Mouse (Mus musculus) c-Kit-positive CD71-positive TER-119-negative erythroid progenitor cells, embryonic 14.5 days (primary cell): ENCODE results near the gene Kcnmb2.
A peak's percentile ranks its signal among the peaks of the same experiment; 100 is the strongest.

Source experiments
- DNase-seq: peaks from one replicate; pipeline ENCODE4 v3.0.0-alpha.2; 2013; ENCODE audit warnings: low read depth

The Kcnmb2 gene

DNA sequence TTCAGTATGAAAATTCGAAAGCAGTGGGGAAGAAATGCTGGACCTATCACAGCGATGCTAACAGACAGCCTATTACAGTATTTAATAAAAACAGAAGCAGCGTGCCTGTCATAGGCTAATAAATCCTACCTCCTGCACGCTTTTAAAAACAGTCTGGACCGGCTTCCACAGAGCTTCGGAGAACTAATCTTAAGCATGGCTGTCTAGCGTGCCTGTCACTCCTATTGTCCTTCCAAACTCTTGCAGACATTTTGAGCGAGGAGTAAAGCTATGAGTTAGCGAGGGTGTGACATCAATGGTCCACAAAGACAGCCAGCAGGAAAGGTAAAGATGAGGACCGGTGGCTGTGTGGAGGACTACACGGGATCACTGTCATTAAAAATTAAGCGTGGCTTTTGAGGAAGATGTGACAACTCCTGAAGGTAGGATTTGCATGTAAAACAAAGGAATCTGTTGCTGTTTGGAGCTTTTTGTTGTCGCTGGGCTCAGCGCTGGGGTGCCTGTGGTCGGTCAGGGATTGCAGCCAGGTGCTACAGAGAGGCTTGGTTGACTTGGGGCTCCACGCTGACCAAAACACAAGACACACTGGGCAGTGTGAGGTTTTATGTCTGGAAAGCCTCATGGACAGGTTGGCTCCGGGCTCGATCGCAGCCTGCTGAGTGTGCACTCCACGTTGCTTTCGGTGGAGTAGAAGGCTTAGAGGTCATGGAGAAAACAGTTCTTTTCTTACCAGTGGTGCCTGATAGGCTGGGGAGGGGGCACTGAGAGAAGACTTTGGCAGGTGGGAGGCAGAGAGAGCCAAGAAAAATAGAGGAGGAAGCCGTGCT lies at the start of gene Kcnmb2:
Gene Kcnmb2 (plus strand): TSS at position 4 of the 827 bp plus-strand sequence.
- DNase-seq: no peak

GRCm38 (mm10) chr3:31863522-31863921 lies 38.8 kb upstream of the Kcnmb2 start:
- DNase-seq: no peak

DNA sequence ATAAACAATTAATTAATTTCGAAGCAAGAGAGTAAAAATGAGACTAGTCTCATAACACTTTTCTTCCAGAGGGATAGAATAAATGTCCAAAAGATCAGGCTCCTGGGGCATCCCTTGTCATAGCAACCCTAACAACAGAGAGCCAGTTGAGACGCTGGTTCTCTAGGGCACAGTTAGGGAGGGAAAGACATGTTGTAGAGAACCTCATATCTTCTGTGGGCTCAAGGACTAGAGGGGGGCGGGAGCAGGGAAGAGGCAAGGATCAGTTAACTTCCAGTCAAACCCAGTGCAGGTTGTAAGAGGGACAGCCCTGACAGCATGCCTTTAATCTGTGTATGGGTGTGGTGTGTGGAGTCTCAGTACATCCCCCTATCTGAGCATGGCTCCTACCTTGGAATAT lies 38.2 kb upstream of the Kcnmb2 start:
- no peak for DNase-seq

- DNase-seq: no peak
These were observed 30.8 kb upstream of the Kcnmb2 start for GRCm38 (mm10) chr3:31871461-31871860.

- DNase-seq: no peak
These were observed 19.6 kb upstream of the Kcnmb2 start for GRCm38 (mm10) chr3:31882621-31883131.

- DNase-seq: no peak
These were observed 9.7 kb upstream of the Kcnmb2 start for GRCm38 (mm10) chr3:31892653-31893052.

- no peak for DNase-seq
These were observed 1.2 kb downstream of the Kcnmb2 start for GRCm38 (mm10) chr3:31903506-31903905.

- DNase-seq: no peak
These were observed 1.8 kb downstream of the Kcnmb2 start for GRCm38 (mm10) chr3:31904156-31904555.

DNA sequence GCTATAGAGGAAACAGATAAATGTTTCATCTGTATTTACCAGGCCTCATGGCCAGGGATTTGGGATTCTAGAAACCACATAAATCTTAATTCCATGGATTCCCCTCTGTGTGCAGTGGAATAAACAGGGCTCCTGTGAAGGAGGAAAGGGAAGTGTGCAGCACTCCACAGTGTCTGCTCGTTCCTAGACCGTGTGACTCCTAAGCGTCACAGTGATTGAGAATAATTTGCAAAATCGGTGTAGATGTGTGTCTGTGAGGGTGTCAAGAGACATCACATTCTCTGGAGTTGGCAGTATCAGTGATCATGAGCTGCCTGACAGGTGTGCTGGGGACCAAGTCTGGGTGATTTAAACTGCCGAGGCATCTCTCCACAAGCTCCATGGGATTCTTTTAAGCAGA lies 8.9 kb downstream of the Kcnmb2 start:
- no peak for DNase-seq

GRCm38 (mm10) chr3:31911690-31912089 lies 9.4 kb downstream of the Kcnmb2 start:
- DNase-seq: no peak

DNA sequence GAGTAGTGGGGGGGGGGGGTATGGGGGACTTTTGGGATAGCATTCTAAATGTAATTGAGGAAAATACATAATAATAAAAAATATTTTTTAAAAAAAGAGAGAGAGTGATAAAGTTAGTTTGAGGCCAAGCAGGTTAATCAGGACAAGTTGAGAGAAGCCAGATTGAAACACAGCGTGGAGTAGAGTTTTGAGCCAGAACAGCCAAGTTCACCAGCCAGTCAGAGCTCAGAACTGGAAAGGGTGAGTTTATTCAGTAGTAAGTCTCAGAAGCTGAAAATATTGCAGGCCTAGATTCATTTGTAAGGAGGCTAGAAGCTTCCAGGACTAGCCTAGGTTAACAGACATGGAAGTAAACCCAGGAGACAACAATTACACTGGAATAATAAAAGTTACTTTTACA lies 26.2 kb downstream of the Kcnmb2 start:
- DNase-seq: no peak

DNA sequence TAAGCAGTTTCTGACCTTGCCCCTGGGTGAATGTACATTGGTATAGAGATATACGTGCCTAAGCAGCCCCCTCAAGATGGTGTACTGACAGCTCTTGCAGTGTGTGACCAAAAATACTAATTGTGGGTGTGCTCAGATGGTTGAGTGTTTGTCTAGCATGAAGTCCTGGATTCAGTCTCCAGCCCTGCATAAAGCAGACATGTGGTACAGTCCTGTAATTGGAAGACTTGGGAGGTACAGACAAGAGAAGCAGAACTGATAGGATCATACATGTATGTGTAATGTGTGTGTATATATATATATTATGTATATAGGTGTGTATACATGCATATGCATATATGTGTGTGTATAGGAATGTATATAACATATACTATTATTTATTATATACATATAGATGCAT lies 32.4 kb downstream of the Kcnmb2 start:
- DNase-seq: no peak

DNA sequence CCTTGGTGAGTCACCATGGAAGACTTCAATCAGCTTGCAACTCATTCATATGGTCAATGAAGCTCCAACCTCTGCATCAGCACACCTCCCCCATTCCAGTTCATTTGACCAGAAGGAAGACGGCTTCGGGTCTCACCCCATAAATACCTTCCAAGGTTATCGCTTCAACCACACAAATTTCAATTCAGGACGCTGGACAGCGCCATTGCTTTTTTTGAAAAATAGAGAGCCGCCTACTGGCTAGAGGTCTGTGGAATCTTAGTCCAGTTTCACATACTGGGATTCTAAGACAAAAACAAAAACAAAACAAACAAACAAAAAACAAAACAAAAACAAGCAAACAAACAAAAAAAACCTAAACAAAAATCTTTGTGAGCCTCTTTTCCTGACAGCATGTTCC lies 39.2 kb downstream of the Kcnmb2 start:
- peak; percentile 2 for DNase-seq

GRCm38 (mm10) chr3:31954213-31954612 lies 51.9 kb downstream of the Kcnmb2 start:
- DNase-seq: no peak

DNA sequence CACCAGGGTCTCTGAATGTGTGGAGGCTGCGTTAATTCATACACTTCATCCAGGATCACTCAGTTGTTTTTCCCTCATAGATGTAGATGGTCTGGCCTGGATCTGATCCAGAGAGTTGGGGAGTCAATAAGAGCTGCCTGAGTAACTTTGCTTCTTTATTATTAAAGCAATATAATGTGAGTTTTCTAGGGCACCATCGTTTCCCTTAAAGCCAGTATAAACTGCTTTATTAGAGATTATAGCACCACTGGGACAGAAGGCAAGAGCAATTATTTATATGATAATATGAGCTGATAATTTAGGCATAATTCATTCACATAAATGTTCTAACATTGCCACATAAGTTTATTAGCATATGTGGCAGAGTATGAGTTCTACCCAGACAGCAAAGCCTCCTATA lies 52.7 kb downstream of the Kcnmb2 start:
- no peak for DNase-seq

GRCm38 (mm10) chr3:31959821-31960220 lies 57.5 kb downstream of the Kcnmb2 start:
- DNase-seq: no peak

- no peak for DNase-seq
These were observed 58.9 kb downstream of the Kcnmb2 start for GRCm38 (mm10) chr3:31961175-31961574.

DNA sequence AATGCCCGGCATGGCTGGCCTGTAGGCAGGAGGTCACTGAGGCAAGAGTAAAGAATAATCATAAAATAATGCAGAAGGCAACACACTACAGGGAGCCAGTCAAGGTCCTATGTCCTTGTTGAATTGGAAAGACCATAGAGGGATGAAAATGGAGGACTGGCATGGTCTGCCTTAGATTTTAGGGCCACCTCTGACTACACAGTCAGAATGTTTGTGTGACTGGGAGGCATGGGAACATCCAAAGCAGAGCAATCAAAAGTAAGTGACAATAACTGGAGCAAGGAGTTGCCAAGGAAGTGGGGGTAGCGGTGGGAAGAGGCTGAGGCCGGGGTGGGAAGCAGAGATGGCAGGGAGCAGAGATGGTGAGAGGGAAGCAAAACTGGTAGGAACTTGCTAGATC lies 60.8 kb downstream of the Kcnmb2 start:
- no peak for DNase-seq

DNA sequence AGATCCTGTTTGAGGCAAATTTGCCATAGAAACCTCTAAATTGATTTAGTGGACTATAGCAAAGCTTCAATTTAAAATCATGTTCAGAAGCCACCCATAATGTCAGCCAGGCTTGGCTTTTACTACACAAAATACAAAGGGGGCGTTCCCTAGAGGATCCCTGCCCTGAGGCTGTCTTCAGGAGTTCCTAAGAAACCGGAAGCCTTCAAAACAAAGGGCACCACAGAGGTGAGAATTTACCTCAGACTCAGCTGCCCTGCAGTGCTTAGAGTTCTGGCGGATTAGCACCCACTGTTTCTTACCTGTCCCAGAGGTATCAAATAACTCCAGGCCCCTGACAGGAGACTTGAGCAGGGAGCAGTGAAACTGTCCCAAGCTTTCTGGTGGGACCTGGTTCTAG lies 77.4 kb downstream of the Kcnmb2 start:
- no peak for DNase-seq

DNA sequence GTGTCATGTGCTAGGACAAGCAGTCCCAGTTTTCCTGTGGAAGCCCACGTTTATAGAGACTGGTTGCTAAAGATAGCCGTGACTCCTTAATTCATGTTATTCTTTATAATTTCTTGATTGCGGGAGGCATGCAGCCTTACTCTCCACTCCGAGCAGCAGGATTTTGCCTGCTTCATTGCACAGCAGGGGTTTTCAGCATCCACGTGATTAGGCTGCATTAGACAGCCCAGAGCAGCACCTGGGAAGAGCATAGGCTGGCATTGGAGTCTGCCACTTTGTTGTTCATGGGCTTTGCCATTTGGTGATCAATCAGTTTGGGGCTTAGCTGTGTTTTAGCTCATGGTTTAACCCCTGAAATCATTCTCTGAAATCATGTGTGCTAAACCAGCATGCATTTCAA lies 80.1 kb downstream of the Kcnmb2 start:
- no peak for DNase-seq

DNA sequence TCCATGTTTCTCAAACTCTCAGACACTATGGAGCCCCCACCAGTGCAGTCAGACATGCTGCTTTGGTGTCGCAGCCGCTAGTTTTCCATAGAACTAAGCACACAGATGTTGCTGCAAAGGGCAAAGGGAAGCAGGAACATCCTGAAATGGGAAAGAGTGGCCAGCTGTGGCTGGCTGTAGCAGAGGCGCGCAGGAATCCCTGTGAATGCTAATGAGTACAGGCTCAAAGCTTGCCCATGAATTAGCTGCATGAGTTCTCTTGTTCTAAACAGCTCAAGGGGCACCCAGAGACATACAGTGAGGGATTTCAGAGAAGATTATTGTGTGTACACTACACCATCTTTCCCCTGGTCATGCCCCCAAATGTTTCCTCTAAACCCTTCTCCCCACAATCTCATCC lies 82.8 kb downstream of the Kcnmb2 start:
- DNase-seq: no peak

DNA sequence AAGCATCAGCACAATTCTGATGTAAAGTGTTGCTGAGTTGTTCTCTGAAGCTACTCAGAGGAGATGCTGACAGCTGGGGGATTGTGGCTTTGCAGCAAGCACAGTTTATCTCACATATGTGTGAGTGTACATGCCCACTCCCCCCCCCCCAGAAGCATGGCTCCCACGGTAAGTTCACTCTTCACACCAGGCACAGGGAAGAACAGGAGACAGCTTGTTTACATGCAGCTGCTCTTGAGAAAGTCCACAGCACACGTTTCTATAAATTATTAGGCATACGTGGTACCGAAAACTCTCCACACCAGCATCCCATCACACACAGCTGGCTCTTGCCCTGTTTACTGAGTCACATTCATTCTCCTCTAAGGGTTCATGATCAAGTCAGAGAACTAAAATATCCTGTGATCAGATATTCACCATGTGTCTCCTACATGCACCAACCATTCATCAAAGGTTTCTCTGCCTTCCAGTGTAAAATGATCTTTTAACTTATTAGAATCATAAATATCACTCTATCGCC lies 89.3 kb downstream of the Kcnmb2 start:
- no peak for DNase-seq

- no peak for DNase-seq
These were observed 109.3 kb downstream of the Kcnmb2 start for GRCm38 (mm10) chr3:32011566-32011965.
